Mouse (Mus musculus) megakaryocyte-erythroid progenitor cell, adult 5-6 weeks (primary cell): ENCODE data around the gene Rcn3. TPM values are rescaled to one million over a fixed set of nuclear protein-coding genes. Genes with fewer than 3 reads are reported as not detected.
"Not testable (repeated sequence)": the region's sequence is repeated elsewhere in the genome, so short reads cannot be mapped to it uniquely, and the experiment has no call there.

Source experiments
- ATAC-seq: replicated peaks from 2 replicates; pipeline ENCODE4 v1.8.0; 2016; ENCODE audit warnings: mild to moderate bottlenecking, inconsistent platforms; ENCODE audit not compliant: severe bottlenecking, poor library complexity, low FRiP score, low TSS enrichment
- total RNA-seq, 2 experiments: library from RNA; stranded (forward) in 1 of 2; stranded (reverse) in 1 of 2; fragments of 200-1000, 215-1000 nt in 1 of 2; fragments of >200 nt in 1 of 2; fragmentation: Nextera tagmentation in 1 of 2; gene quantifications; 2 replicates each; pipeline ENCODE4 v1.2.3; 2014 to 2017

Gene Rcn3
- total RNA-seq, 2 experiments from 2014 or later, result 7.6 to 16.7 TPM

DNA sequence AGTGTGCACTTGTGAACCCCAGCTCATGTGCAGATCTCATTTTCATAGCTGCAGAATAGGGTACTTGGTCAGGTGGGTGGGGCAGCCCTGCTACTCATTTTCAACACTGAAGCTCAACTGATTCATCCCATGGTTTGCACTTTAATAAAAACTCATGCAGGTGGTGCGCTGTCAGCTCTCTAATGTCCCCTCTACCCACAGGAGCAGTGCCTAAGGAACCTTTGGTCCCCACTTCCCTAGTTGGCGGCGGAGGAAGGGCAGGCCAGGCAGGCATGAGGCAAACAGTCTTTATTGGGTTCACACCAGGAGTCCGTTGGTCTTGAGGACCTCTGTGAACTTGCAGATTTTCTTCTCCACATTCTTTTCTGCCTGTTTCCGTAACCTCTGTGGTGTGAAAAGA lies 33.6 kb upstream of the Rcn3 start:
- ATAC-seq, result not testable (repeated sequence)

DNA sequence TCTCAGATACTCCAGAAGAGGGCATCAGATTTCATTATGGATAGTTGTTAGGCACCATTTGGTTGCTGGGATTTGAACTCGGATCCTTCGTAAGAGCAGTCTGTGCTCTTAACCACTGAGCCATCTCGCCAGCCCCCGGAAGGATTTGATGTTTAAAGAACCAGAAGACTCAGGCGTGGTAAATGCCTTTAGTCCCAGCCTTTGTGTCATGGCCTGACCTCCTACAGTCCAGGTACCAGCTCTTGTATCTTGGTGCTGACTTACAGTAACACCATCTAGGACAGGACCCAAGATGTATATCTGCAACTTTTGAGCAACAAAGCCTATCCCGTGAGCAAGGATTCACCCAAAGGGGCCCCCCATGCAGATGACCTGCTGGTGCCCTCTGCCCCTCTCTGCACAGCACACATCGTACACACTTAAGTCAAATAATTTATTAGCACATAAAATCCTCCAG lies 33.2 kb upstream of the Rcn3 start:
- ATAC-seq, result no peak

- peak; percentile 57 for ATAC-seq
These were observed 32.5 kb upstream of the Rcn3 start, which contains the start of gene Rps11 for GRCm38 (mm10) chr7:45124224-45125143. Gene Rps11, minus strand, starts transcription at chr7:45124439.

DNA sequence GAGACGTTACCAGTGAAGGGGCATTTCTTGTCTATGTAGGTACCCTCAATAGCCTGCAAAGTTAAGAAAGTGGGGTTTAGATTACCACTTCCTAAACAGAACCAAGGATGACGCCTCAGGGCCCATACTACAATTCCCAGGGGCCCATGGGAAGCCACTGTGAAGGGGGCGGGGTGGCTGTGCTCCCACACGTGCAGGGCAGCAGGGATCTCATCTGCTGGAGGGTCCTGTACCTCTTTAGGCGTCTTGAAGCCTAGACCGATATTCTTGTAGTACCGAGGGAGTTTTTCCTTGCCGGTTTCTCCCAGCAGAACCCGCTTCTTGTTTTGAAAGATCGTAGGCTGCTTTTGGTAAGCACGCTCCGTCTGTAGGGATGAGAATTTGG lies 31.2 kb upstream of the Rcn3 start:
- no peak for ATAC-seq

GRCm38 (mm10) chr7:45122561-45123185 lies 30.7 kb upstream of the Rcn3 start:
- no peak for ATAC-seq

- ATAC-seq, result no peak
These were observed 29.9 kb upstream of the Rcn3 start for GRCm38 (mm10) chr7:45121966-45122365.

DNA sequence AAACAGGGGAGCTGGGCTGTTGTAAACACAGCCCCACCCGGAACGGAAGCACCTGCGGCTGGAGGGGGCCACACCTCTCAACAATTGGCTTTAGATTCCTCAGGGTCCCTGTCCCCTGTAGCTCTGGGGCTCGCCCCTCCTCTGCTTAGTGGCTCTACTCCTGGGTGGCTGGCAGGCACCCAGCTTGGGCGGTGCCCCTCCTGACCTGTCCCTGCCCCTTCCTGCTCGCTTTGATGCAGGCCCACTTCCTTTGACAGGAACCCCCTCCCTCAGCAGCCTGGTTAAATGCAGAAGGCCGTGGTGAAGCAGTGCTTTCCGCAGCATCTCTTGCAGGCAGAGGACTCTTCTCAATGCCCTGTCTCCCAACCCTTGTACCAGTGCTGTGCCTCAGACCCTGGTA lies 29.4 kb upstream of the Rcn3 start:
- ATAC-seq, result no peak

- ATAC-seq, result no peak
These were observed 28.0 kb upstream of the Rcn3 start for GRCm38 (mm10) chr7:45119780-45120709.

- no peak for ATAC-seq
These were observed 26.3 kb upstream of the Rcn3 start for GRCm38 (mm10) chr7:45118336-45118735.

DNA sequence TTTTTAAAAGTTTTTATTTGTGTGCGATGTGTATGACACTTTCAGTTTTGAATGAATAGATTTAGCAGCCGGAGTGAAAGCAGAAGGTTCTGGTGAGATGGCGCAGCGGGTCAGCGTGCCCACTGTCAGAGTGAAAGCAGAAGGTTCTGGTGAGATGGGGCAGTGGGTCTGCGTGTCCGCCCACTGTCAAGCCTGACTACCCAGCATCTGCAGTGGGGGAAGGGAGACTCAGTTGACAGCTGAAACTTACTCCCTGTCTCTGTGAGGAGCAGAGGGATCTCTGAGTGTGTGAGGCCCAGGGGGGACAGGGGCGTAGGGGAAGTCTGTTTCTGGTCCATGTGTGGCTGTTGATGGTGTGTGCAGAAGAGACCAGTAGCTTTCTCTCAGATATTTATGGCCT lies 25.5 kb upstream of the Rcn3 start:
- no peak for ATAC-seq

- ATAC-seq, result peak; percentile 36; the same call in 1 of the 2 replicates
These were observed 21.5 kb upstream of the Rcn3 start for GRCm38 (mm10) chr7:45113476-45113875.

- no peak for ATAC-seq
These were observed 20.5 kb upstream of the Rcn3 start for GRCm38 (mm10) chr7:45112529-45112928.

- ATAC-seq, result no peak
These were observed 19.9 kb upstream of the Rcn3 start for GRCm38 (mm10) chr7:45111940-45112339.

- ATAC-seq, result not testable (repeated sequence)
These were observed 18.1 kb upstream of the Rcn3 start for GRCm38 (mm10) chr7:45110089-45110488.

DNA sequence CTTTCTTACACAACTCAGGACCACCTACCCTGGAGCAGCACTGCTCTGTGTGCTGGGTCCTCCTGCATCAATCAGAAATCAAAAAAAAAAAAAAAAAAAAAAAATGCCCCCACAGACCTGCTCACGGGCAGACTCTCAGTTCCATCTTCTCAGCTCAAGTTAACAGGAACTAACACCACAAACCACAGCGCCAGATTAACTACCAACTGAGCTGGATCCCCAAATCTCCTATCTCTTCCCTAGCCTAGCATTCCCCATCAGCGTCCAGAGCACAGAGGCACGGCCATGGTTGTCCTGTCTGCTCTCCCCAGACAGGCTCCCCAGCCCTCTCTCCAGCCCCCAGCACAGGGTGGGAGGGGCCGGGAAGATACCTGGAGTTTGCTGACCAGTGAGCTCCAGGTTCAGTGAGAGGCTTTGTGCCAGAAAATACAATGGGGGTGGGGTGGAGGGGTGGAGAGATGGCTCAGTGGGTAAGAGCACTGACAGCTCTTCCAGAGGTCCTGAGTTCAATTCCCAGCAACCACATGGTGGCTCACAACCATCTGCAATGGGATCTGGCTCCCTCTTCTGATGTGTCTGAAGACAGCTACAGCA lies 15.1 kb upstream of the Rcn3 start:
- no peak for ATAC-seq

GRCm38 (mm10) chr7:45106441-45106840 lies 14.4 kb upstream of the Rcn3 start:
- no peak for ATAC-seq

DNA sequence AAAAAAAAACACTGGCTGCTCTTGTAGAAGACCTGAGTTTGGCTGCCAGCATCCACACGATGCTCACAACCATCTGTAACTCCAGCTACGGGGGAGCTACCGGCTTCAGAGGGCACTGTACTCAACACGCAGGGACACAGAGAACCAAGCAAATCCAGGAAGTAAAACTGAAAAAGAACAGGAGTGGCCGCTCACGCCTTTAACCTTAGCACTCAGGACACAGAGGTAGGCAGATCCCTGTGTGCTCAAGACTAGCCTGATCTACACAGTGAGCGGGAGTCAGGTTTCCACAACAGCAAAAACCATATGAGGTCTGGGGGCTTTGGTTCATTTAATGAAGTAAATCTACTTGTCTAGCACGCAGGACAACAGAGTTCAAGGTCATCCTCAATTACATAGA lies 13.5 kb upstream of the Rcn3 start:
- ATAC-seq, result no peak

DNA sequence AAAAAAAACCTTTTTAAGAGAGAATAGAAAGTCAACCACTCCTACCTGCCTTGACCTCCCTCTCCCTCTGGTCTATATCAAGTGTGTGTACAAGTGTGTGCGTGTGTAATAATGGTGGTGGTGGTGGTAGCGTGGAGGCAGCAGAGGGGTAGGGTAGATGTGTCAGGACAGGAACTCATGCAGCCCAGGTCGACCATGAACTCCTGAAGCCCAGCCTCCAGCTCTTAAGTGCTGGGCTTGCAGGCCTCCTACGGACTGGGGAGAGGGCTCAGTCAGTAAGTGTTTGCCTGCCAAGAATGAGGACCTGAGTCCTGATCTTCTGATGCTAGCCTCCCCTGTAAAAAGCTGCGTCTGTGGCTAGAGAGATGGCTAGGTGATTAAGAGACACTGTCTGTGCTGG lies 12.9 kb upstream of the Rcn3 start:
- no peak for ATAC-seq

GRCm38 (mm10) chr7:45103652-45104180 lies 11.7 kb upstream of the Rcn3 start, which contains the start of gene Fcgrt:
Gene Fcgrt, minus strand, starts transcription at chr7:45103851.
- ATAC-seq, result peak; percentile 82
